Comparison of ENCODE assay signal across 13 mouse cellular contexts in the genomic region with DNA sequence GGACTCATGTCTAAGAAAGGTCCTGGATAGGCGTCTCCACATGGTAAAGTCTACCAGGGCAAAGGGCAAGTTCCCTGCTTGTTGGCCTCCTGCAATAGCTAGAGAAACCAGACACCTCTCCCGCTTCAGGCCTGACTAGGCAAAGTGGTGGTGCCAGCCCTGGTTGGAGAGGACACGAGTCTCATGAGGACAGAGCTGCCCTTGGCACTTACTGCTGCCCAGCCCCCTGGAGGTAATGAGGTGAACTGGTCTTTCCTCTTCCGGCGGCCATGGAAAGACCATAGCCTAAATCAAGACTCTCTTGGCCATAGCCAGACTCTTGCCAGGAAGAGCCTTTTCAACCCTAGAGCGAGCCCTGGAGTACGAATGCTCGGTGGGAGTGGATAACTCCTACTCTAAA. TPM values are rescaled to one million over a fixed set of nuclear protein-coding genes. Genes with fewer than 3 reads are reported as not detected.
DNase-seq lines count a peak whose midpoint lies in the region; ATAC-seq lines count a peak whose summit lies in the region.
"Had no signal": no experiment of that assay in that cellular context is flagged by ENCODE, and none has a peak within 500 bp of the region (broad histone marks: within the 10 kb centered on the region; RNA-seq: fewer than 3 reads in every experiment).

No protein-coding gene starts in this region.

- H3K4me3 ChIP-seq in kidney, embryonic 15.5 days (replicated peaks): no peak overlapping the region
- H3K4me3 ChIP-seq: myocyte had no signal

- no peak overlapping the region for H3K27ac ChIP-seq in kidney, embryonic 15.5 days

- peaks cover 26% of the 10 kb centered on the region for H3K4me1 ChIP-seq in kidney, embryonic 15.5 days

- 74% methylated on average over 8 of the region's 8 CpGs for WGBS in kidney, embryonic 15.5 days

- ATAC-seq in kidney, embryonic 15.5 days (replicated peaks; ENCODE audit: low FRiP score): no peak

- H3K4me2 ChIP-seq in kidney, embryonic 15.5 days: no peak overlapping the region

- no peaks in the 10 kb centered on the region for H3K9me3 ChIP-seq in kidney, embryonic 15.5 days (replicated peaks)

- peak; percentile 76 for DNase-seq in kidney, adult 11 months
- peak; percentile 73 for DNase-seq in adipocyte (ENCODE audit: low spot score)
- peak; percentile 70 for DNase-seq in cerebellum, adult 9-11 months
- DNase-seq in gastrocnemius, postnatal 25 days: peak; percentile 86
- no peak for DNase-seq in ovary, postnatal 36 days (ENCODE audit: low spot score)
- no peak for DNase-seq in ovary, postnatal 10 days (ENCODE audit: low spot score)
- DNase-seq: adrenal gland, adult 2 months; lung, postnatal 14 days; right cerebral cortex, postnatal 4 days; thymus, adult 2 months had no signal

- peaks cover 8% of the 10 kb centered on the region; the same call in 1 of the 2 replicates for H3K36me3 ChIP-seq in kidney, embryonic 15.5 days

- no peak overlapping the region for H3K9ac ChIP-seq in kidney, embryonic 15.5 days

- no peaks in the 10 kb centered on the region; the same call in 1 of the 2 replicates for H3K27me3 ChIP-seq in kidney, embryonic 15.5 days

RNA-seq across cellular contexts. Expression of gene Atxn7l2, which starts 1.7 kb away (rescaled TPM):
- polyA plus RNA-seq in kidney, embryonic 15.5 days (2015; fragmentation: Nextera tagmentation; extraction: Ambion mirVana): 18.1 and 20.3 TPM in 2 replicates
- 1 to 10 TPM; 6.1 to 6.5 TPM for total RNA-seq in gastrocnemius, postnatal 25 days (2021)

RNA-seq across cellular contexts. Expression of gene Cyb561d1, which starts 11.4 kb away (rescaled TPM):
- 3.8 TPM in 2 replicates for polyA plus RNA-seq in kidney, embryonic 15.5 days (2015; fragmentation: Nextera tagmentation; extraction: Ambion mirVana)
- 1 to 10 TPM; 2.7 TPM for total RNA-seq in gastrocnemius, postnatal 25 days (2021)

RNA-seq across cellular contexts. Expression of gene Sypl2, which starts 14.0 kb away (rescaled TPM):
- polyA plus RNA-seq in kidney, embryonic 15.5 days (2015; fragmentation: Nextera tagmentation; extraction: Ambion mirVana): 4.4 and 4.9 TPM in 2 replicates
- total RNA-seq in gastrocnemius, postnatal 25 days (2021): 100 to 1,000 TPM; 596 to 597 TPM
- total RNA-seq: hematopoietic stem cell, adult 5-6 weeks had no signal

RNA-seq across cellular contexts. Expression of gene Amigo1, which starts 26.3 kb away (rescaled TPM):
- 4.6 and 6.3 TPM in 2 replicates for polyA plus RNA-seq in kidney, embryonic 15.5 days (2015; fragmentation: Nextera tagmentation; extraction: Ambion mirVana)
- total RNA-seq in gastrocnemius, postnatal 25 days (2021): 10 to 100 TPM; 21.3 to 23.3 TPM

RNA-seq across cellular contexts. Expression of gene Psma5, which starts 44.3 kb away (rescaled TPM):
- polyA plus RNA-seq in kidney, embryonic 15.5 days (2015; fragmentation: Nextera tagmentation; extraction: Ambion mirVana): 296 and 312 TPM in 2 replicates
- total RNA-seq in gastrocnemius, postnatal 25 days (2021): 10 to 100 TPM; 48.6 to 50.5 TPM

Comparison
In these comparisons a context has a peak if more than half of its experiments do, and no peak if none do; other contexts are left out.
1. DNase-seq: peak in kidney, adult 11 months (single experiment), adipocyte (single experiment), cerebellum, adult 9-11 months (single experiment) and gastrocnemius, postnatal 25 days (single experiment); none in ovary, postnatal 36 days (single experiment) and ovary, postnatal 10 days (single experiment).